Mouse (Mus musculus) T-helper 2 cell (primary cell): Measurements from ENCODE around the gene Dnajc4.

Experiments
- in situ Hi-C: fragments of 300-600 bp; cut with MboI, MseI; formaldehyde crosslinking; loops from one replicate; pipeline ENCODE4 v1.15.1; 2025; ENCODE audit warnings: high pct_unique_total_duplicates

The Dnajc4 gene

GRCm38 (mm10) chr19:6995255-6995991 is 3.1 kb upstream of the Dnajc4 start:
- in situ Hi-C loops, result loop anchor here (10.0 kb wide), 1 partner anchor 1749 kb away; the partner anchor contains the start of genes 1700092M07Rik and Stx5a

DNA sequence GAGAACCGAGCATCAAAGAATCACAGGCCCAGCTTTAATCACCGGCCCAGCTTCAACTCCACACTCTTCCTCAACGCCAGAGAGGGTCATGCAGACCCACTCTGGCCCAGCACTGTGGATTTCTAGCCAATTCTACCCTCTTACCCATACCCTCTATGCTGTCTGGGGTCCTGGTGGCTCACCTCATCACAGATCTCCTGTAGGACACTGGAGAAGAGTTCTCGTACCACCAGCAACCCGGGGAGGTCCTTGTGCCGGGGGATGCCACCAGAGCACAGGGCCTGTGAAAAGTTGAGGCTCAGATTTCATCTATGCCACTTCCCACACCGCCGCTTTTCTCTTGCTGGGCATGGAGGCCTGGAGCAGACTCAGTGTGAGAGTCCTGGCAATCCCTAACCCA is 2.1 kb upstream of the Dnajc4 start:
- in situ Hi-C loops, result loop anchor here (10.0 kb wide), 1 partner anchor 1750 kb away; the partner anchor contains the start of genes 1700092M07Rik and Stx5a

DNA sequence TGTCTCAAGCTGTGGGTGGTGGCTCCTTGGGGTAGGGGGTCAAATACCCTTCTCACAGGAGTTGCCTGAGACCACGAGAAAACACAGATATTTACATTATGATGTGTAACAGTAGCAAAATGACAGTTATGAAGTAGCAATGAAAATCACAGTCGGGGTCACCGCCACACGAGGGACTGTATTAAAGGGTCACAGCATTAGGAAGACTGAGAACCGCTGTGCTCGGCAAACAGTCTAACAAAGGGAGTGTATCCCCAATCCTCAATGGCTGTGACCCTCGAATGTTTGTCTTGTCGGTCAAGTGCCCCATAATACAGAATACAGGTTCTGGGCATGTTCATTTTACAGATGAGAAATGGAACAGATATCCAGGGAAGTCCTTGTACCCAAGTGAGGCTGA is 1.6 kb upstream of the Dnajc4 start:
- in situ Hi-C loops, result loop anchor here (10.0 kb wide), 1 partner anchor 1751 kb away; the partner anchor contains the start of genes 1700092M07Rik and Stx5a

- in situ Hi-C loops, result loop anchor here (10.0 kb wide), 1 partner anchor 1752 kb away; the partner anchor contains the start of genes 1700092M07Rik and Stx5a
Observed at GRCm38 (mm10) chr19:6993011-6993770, 819 bp upstream of the Dnajc4 start.

DNA sequence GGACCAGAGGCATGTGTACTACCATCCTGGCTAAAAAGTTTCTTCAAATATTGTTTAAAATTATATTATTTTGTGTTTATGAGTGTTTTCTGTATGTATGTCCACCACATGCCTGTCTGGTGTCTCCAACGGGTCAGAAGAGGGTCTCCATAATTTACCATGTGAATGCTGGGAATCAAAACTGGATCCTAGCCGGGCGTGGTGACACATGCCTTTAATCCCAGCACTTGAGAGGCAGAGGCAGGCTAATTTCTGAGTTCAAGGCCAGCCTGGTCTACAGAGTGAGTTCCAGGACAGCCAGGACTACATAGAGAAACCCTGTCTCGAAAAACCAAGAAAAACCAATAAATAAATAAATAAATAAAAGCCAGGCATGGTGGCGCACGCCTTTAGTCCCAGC is 1.2 kb downstream of the Dnajc4 start:
- in situ Hi-C loops, result loop anchor here (10.0 kb wide), 1 partner anchor 1754 kb away; the partner anchor contains the start of genes 1700092M07Rik and Stx5a

DNA sequence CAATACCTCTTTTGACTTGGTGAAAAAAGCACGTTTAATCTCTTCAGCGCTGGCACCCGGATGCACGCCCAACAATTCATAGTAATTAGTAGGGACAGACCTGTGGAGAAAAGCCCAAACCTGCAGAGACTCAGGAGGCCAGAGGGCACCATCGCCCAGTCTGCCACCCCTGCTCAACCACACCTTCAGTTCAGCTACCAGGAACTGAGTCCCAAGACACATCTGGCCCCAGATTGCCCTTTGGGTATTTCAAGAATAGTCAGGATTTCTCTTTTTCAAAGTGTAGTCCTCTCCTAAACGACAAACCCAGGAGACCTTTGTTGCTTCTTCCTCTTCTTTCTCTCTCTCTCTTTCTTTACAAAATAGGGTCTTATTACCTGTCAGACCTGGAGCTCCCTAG is 1.7 kb downstream of the Dnajc4 start:
- in situ Hi-C loops, result loop anchor here (10.0 kb wide), 1 partner anchor 1754 kb away; the partner anchor contains the start of genes 1700092M07Rik and Stx5a

GRCm38 (mm10) chr19:6989251-6989650 is 3.1 kb downstream of the Dnajc4 start:
- in situ Hi-C loops, result no loop called here

- in situ Hi-C loops, result no loop called here
Observed at GRCm38 (mm10) chr19:6987904-6988285, 4.5 kb downstream of the Dnajc4 start.

DNA sequence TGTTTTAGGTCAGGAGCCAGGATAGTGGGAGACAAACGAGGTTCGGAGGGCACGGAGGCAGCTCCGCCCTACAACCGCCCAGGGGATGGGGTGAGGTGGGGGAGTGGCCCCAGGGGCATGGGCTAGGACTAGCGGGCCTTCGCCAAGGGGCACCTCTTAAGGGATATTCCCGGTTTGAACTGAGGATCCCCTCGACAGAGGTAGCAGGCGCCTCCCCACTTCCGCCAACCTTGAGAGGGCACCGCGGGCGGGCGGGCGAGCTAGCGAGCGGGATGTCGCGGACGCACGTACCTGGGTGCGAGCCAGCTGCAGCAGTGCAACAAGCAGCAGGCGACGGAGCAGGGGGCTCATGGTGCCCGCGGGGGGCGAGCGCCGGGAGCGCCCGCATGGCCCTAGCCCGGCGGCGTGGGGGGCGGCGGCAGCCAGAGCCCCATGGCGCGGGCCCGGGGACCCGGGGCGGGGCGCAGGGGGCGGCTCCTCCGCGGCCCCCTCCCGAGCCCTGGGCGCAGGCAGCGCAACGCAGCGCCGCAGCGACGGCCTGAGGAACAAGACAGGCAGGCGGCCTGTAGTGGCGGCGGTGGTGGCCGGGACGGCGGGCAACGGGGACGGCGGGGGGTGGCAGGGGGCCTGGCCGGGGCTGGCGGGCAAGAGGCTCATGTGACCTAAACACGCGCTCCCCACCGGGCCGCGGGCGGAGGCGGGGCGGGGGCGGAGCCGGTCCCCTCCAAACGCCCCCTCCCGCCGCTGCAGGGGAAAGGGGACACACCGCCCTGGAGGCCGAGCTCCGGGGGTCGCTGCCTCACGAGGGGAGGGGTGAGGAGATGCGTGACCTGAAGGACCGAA is 5.1 kb downstream of the Dnajc4 start, which contains the start of gene Vegfb:
Gene Vegfb, minus strand, starts transcription at position 591 of the 843 bp plus-strand sequence.
- in situ Hi-C loops, result no loop called here

DNA sequence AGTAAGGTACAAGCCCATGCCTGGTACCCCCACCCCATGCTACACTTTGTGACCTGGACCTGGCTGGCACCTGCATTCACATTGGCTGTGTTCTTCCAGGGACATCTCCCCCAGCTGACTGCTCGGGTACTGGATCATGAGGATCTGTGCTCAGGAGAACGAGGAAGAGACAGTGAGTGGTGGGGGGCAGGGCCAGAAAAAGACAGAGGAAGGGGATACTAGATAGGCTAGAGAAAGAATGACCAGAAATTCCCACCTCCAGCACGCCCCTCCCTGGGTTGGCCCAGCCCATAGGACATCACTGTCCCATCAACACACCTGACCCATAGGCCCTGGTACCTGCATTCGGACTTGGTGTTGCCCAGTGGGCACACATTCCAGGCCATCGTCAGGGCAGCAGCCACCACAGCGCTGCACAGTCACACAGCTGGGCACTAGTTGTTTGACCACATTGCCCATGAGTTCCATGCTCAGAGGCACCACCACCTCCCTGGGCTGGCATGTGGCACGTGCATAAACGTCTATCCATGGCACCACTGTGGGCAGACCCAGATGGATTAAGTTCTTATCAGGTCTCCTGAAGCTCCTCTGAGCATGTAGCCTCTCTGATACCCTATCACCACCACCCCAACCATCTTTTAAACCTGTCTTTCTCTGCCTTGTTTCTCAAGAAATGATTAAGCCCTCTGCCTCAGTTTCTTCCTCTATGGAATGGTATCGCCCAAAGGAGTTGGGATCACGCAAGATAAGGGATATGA is 6.2 kb downstream of the Dnajc4 start:
- in situ Hi-C loops, result no loop called here

DNA sequence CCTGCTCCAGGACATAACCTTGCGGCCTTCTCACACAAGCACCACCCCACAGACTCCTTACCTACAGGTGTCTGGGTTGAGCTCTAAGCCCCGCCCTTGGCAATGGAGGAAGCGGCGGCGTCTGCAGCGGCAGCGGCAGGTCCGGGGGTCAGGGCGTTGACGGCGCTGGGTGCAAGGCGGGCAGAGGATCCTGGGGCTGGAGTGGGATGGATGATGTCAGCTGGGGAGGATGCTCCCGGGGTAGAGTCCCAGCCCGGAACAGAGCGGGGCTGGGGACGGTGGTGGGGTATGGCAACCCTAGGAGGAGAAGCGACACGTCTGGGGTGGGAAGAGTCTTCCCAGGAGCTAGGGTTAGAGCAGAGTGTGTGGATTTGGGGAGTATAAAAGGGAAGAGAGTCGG is 7.1 kb downstream of the Dnajc4 start:
- in situ Hi-C loops, result no loop called here

DNA sequence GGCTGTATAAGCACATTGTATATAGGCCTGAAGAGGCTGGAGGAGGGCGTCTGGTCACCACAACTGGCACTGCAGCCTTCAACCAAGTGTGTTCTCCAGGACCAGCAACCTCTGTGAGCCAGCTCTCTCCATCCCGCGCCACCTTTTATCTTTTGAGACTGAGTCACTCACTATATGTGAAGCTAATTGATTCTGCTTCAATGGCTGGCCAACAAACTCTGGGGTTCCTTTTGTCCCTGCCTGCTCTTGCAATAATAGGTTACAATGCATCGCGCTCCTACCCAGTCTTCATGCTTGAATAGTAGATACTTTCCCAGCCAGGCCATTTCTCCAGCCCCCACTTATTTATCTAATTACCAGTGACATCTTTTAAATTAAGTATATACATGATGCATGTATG is 8.8 kb downstream of the Dnajc4 start:
- in situ Hi-C loops, result no loop called here

DNA sequence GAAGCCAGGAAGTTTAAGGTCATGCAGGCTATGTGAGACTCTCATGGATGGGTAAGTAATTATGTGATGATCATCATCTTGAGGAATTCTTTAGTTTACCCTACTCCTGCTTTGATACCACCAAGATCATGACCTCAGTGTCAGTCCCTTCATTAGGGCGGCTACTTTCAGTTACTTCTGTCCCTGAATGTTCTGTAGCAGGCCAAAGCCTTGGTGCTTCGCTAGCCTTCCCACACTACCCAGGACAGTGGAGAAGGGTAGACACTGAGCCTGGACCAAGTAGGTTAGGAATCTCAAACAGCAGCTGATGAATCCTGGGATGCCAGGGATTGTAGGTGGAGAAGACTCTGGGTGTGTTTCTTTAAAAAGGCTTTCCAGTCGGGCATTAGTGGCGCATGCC is 10.9 kb downstream of the Dnajc4 start:
- in situ Hi-C loops, result no loop called here

DNA sequence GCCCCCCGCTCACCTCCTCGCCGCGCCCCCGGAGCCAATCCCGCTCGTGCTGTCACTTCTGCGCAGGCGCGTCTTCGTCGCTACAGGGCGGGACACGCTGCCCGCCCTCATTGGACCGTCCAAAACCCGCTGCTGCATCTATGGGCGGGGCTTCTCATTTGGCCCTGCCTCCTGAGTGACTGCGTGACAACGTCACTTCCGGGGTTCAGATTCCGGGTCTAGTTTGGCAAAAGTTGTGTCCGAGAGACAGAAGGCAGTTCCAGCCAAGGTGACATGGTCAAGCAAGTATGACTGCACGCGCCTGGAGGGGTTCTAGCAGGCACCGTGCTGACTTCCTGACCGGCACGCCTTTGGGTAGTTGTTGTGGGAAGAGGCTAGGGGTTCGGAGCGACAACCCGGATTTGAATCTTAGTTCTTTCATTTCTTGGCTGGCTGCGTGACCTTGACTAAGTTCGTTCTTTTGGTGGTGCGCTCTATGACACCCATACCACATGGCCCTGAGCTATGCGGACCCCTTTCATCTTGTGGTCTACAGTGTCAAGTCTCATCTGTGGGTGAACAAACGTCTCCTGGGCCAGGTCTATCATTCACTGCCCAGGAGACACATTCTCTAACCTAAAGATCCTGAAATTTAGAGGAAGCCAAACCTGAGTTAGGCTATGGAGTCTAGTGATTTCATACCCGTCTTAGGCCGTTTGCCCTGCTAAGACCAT is 11.8 kb downstream of the Dnajc4 start, which contains the start of gene Fkbp2:
Gene Fkbp2, minus strand, starts transcription at position 121 of the 713 bp plus-strand sequence.
- in situ Hi-C loops, result no loop called here

- in situ Hi-C loops, result loop anchor here (5.0 kb wide), 2 partner anchors 42 to 67 kb away; partner anchors contain the start of gene Prdx5
Observed at GRCm38 (mm10) chr19:6979486-6980380, 12.6 kb downstream of the Dnajc4 start.

DNA sequence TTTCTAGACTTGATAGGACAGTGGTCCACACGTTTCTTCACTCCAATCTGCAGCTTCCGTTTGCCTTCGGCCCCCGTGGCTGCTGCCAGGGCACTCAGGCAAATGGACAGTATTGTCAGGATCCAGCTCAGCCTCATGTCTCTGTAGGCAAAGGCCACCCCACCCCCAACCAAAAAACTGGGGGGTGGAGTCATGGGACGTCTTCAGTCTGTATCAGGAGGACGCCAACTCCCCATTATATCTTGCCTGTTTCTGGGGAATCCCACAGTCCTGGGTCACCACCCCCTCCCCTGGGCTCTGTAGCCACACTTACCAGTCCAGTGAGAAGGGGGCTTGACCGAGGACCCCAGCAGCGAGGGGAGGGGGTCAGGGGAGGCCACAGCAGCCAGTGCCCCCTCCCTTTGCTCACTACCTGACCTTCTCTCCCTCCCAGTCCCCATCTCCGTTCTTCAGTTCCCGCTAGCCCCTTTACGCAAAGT is 13.3 kb downstream of the Dnajc4 start:
- in situ Hi-C loops, result loop anchor here (5.0 kb wide), 2 partner anchors 42 to 67 kb away; partner anchors contain the start of gene Prdx5

GRCm38 (mm10) chr19:6978639-6978974 is 13.8 kb downstream of the Dnajc4 start:
- in situ Hi-C loops, result loop anchor here (5.0 kb wide), 2 partner anchors 41 to 66 kb away; partner anchors contain the start of gene Prdx5
